Mouse (Mus musculus) MN1 (cell line): ENCODE measurements at regions not wholly inside any gene's neighbourhood (a gene's known extent, or its start where the extent isn't known, plus 50 kb on each side); places are given as distances from the start of the nearest gene placed in this dataset.

Experiments
- DNase-seq: peaks from one replicate; pipeline ENCODE4 v3.0.0-alpha.2; 2016; ENCODE audit warnings: low spot score

DNA sequence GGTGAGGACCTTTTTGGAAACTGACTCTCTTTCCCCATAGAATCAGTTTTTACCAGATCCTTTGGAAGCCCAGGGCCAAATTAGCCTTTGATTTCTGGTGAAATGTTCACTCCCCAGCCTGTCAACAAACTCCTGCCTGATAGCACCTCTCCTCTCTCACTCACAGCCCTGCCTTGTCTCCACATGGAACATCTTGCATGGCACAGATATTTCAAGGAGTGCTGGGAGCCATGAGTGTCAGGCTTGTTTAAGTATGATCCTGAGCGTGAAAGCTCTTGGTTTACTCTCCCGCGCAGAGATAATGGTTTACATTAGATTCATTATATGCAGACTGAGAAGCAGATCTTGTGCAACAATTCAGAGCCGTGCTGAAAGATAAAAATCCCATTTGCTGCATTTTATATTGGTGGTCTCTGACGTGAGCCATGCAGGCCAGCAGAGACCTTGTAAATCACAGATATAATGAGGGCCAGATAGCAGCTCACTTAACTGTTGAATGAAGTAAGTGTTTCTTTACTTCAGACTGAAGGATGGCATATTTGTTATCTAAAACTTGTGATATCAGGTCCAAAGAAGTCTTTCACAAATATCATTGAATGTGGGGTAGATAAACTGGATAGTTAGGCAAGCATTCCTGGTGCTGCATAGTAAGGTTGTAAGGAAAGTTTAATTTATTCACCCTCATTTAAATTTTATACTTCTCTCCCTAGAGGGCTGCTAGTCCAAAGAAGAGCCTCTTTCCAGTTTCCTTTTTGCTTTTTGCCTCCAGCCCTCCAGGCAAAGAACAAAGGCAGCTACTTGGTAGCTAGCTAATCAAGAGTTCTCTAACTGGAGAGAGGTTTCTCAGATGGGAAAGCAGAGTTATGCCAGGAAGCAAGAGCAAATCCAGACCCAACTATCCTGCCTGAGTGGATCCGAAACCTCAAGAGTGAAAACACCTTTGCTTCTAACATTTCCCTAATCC lies 81.8 kb downstream of the Tbx18 start:
- DNase-seq = no peak

- no peak for DNase-seq
Observed at GRCm38 (mm10) chr9:87648317-87648716, 82.7 kb downstream of the Tbx18 start.

GRCm38 (mm10) chr9:87645032-87645431 lies 86.0 kb downstream of the Tbx18 start:
- DNase-seq = no peak

GRCm38 (mm10) chr9:87633863-87634630 lies 97.0 kb downstream of the Tbx18 start:
- DNase-seq = no peak

GRCm38 (mm10) chr9:87626432-87626831 lies 104.6 kb downstream of the Tbx18 start:
- DNase-seq = no peak

GRCm38 (mm10) chr9:87618238-87618673 lies 112.8 kb downstream of the Tbx18 start:
- DNase-seq = no peak

GRCm38 (mm10) chr9:87607878-87608631 lies 123.0 kb downstream of the Tbx18 start:
- no peak for DNase-seq

DNA sequence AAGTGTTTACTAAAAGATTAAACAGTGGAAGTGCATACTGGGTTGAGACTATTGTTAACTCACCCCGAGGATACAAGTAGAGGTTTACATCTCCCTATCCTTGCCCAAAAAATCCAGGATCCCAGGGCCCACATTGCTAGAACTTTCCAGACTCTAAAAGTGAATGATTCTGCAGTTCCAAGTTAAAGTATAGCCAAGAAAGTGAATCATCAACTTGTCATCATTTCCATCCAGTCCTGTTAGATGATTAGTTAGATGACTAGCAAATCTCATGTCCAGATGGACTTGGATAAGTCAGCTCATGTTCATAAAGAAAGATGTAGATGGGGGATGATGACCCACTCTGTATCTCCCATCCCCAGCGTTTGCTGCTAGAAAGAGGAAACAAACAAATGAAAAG lies 155.5 kb downstream of the Tbx18 start:
- DNase-seq = no peak

- DNase-seq = no peak
Observed at GRCm38 (mm10) chr9:87574250-87574864, 156.7 kb downstream of the Tbx18 start.

DNA sequence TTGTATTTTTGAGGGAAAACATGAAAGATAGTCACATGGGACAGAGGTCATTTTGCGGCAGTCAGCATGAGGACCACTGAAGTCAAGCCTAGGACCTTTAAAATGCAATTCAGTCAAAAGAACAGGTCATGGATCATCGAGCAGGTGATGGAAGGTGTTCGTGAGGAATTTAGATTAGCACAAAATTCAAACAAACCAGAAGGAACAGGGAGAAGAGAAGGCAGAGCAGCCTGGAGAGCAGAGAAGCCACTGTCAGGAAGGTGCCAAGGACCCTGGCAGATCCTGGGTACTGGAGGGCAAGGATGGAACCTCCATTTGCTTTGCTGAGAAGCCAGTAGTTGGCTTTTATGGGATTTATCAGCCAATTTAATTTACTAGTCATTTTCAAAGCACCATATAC lies 167.8 kb downstream of the Tbx18 start:
- no peak for DNase-seq

DNA sequence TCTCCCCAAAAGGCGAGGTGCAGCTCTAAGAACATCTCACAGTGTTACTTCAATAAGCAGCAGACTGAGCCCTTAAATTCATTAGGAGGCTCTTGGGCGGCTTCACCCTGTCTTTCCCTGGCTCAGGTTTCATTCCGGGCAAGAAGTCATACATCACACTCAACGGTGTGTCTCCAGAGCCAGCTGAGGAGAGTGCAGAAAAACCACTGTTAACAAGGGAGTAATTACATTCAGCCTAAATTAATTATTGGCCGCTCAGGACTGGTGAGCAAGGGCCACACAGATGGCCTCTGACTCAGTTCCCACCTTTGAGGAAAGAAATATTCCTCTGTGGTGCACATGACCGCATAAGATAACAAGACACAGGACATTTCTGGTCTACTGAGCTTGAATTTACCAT lies 168.3 kb downstream of the Tbx18 start:
- DNase-seq = no peak

DNA sequence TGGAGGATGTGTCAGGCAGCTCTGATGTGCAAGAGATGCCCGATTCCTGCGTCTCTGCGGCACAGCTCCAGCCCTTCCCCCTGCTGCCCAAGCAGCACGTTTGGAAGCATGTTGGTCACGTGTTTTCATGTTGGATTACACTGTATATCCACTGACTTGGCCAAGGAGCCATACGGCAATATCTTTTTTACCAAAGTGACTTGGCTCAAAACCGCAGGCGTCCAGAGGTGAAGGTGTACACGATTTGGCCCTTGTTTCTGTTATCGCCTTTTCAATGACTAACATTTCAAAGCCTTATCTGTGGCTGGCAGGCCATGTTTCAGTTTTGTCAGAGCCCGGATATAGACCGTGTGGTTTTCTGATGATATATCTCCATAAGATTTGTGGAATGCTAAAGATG lies 173.2 kb downstream of the Tbx18 start:
- DNase-seq = no peak

DNA sequence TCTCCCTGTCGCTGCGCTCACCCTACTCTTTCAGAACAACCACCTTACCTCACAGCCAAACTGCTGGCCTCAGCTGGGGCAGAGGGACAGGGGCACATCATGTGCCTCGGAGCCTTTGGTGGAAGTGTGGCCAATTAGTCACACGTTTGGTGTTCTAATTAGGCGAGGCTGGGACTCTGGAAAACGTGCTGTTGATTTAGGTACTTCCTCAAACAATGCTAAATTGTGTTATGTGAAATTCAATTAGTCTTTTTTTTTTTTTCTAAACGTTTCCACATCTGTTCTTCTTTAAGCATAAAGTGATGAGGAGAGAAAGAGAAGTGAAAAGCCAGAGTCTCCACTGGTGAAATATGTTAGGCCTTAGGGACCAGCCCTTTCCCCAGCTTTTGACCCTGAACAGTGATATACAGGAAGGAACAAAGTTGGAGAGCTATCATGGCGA lies 174.1 kb downstream of the Tbx18 start:
- DNase-seq = no peak

DNA sequence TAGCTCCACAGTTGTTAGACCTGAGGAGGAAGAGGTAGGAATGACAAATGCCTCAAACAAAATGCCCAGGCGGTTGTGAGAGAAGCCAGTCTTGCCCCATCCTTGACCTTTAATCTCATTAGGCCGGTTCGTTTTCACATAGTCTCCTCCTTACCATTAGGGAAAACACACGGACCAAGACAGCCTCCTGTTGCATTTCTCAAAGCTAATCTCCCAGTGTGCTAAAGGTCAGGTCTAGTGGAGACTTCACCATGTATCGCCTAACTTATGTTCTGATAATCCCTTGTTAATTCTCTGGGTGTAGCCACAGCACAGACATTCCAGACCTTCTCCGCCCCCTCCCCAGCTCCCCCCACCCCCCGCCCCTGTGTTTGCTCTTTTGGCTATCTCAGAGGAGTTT lies 174.5 kb downstream of the Tbx18 start:
- no peak for DNase-seq

GRCm38 (mm10) chr9:87533182-87533581 lies 197.9 kb downstream of the Tbx18 start:
- DNase-seq = no peak

- DNase-seq = no peak
Observed at GRCm38 (mm10) chr9:87529908-87530307, 201.2 kb downstream of the Tbx18 start.

- DNase-seq = no peak
Observed at GRCm38 (mm10) chr9:87524890-87525684, 206.0 kb downstream of the Tbx18 start.

DNA sequence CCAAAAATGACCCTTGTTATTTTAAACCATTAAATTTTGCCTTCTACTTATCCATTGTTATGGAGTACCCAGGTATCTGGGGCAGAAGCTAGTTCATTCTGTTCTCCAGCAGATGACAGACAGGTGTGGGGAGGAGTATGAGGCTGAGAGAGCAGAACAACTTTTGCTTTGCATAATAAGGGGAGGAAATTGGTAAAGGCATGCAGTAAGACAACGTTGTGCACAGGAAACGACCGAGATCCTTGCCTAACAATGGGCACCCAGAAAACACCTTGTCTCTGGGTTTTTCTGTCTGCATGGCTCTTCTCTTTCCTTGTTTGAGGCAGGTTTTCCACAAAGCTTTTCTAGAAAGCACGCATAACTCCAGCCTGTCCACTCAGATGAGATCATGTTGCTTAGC lies 220.4 kb downstream of the Tbx18 start:
- no peak for DNase-seq

- no peak for DNase-seq
Observed at GRCm38 (mm10) chr9:87504673-87505385, 226.2 kb downstream of the Tbx18 start.

DNA sequence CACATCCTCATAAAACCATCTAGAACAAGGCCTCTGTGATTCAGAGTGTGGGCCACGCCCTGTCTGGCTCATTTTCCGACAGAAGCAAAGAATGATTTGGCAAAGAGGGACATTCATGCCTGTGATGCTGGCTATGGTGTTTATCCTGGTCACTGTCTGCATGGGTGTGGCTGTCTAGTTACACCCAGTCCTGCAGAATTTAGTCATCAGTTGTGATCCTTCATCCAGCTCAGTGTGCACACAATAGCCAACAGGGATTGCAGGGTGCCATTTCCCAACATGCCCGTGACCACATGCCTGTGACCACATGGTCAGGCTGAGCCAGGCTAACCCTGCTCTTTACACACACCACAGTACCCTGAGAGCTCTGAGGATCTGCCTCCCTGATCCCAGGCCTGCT lies 208.8 kb upstream of the Cep162 start:
- no peak for DNase-seq
